Mouse (Mus musculus) testis, adult 2 months (tissue): ENCODE measurements at regions not wholly inside any gene's neighbourhood (a gene's known extent, or its start where the extent isn't known, plus 50 kb on each side); places are given as distances from the start of the nearest gene placed in this dataset.

Experiments used
- H3K27ac ChIP-seq: fragments of 200-500 bp; 2 replicates; pipeline ENCODE4 v1.5.1; 2012; ENCODE audit warnings: low read depth, low read length; ENCODE audit not compliant: control insufficient read depth, insufficient read depth
- H3K27me3 ChIP-seq: fragments of 200-500 bp; 2 replicates; pipeline ENCODE4 v1.6.1; 2012; ENCODE audit warnings: mild to moderate bottlenecking, low read length, moderate library complexity; ENCODE audit not compliant: control insufficient read depth, insufficient read depth
- H3K36me3 ChIP-seq: fragments of 200-500 bp; 2 replicates; pipeline ENCODE4 v1.6.1; 2012; ENCODE audit warnings: mild to moderate bottlenecking, low read length; ENCODE audit not compliant: control insufficient read depth, insufficient read depth
- H3K4me1 ChIP-seq: fragments of 200-500 bp; 2 replicates; pipeline ENCODE4 v1.6.1; 2012; ENCODE audit warnings: low read length; ENCODE audit not compliant: control insufficient read depth, insufficient read depth
- H3K4me3 ChIP-seq: fragments of 200-500 bp; 2 replicates; pipeline ENCODE4 v1.5.1; 2012; ENCODE audit warnings: low read depth, mild to moderate bottlenecking, low read length, moderate library complexity, mixed read lengths; ENCODE audit not compliant: control insufficient read depth
- CTCF ChIP-seq: fragments of 200-500 bp; IDR thresholded peaks from 2 replicates; pipeline ENCODE4 v1.5.1; 2012; ENCODE audit warnings: low read depth, mild to moderate bottlenecking, inconsistent platforms, low read length, moderate library complexity; ENCODE audit not compliant: control insufficient read depth, insufficient read depth, insufficient replicate concordance
- POLR2A ChIP-seq: fragments of 200-500 bp; IDR thresholded peaks from 2 replicates; pipeline ENCODE4 v1.6.1; 2012; ENCODE audit warnings: low read depth, mild to moderate bottlenecking, inconsistent platforms, low read length, moderate library complexity; ENCODE audit not compliant: control insufficient read depth

DNA sequence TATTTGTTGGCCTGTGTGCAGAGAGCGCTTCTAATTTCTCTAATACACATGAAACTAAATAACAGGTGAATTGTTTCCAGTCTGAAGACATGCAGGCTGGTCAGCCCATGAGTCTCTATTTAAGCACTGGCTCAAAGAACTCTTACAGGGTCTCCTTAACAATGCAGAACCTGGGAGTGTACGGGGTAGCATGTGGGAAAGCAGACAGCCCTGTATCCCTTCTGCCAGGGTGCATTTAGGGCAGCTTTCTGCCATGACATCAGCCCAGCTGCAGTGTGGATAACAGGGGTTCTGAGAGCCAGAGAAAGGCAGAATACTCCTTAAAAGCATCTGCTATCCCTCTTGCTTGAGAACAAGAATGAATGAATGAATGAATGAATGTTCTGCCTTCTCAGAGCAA lies 164.7 kb downstream of the Grb14 start:
- Histone ChIP-seq H3K4me1 (no peaks in the 10 kb centered on the region), H3K36me3 (no peaks in the 10 kb centered on the region), H3K4me3 (no peak overlapping the region), H3K27me3 (no peaks in the 10 kb centered on the region), H3K27ac (no peak overlapping the region)
- TF ChIP-seq POLR2A (no peak), CTCF (no peak)

DNA sequence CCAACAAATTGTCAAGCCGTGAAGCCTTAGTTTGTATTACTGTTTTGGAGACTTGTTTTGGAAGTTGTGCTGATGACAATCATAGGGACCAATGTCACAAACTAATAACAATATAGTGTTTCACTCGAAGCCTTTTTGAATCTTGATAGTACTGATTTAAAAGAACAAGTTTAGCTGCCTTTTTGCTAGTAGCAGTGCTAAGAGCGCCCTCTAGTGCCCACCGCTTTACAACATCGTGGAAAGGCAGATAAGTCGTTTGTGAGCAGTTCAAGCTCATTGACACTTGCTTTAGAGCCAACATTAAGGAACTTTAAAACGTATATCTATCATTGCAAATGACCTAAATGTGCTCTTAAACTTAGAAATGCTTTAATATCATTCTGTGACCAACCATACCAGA lies 170.9 kb downstream of the Grb14 start:
- H3K4me1 ChIP-seq, result no peaks in the 10 kb centered on the region
- H3K27me3 ChIP-seq, result no peaks in the 10 kb centered on the region
- H3K36me3 ChIP-seq, result no peaks in the 10 kb centered on the region
- peak; percentile 36; the same call in 1 of the 2 replicates for TF ChIP-seq CTCF
- no peak for TF ChIP-seq POLR2A
- H3K4me3 ChIP-seq, result no peak overlapping the region
- no peak overlapping the region for H3K27ac ChIP-seq

DNA sequence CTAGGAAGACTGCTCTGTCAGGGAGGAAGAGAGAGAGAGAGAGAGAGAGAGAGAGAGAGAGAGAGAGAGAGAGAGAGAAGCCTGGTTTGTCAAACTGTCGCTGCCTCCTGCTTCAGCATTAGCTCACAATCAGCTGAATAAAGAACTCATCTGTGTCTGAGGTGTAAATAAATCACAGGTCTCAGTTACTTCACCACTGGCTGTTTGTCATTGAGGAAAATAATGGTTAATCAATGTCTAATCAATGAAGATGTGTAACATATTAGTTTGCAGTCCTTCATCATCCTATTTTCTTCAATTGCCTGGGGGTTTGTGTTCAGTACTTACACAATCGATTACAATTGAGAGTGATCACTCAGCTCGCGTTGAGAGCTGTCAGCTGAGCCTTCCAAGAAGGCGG lies 171.9 kb downstream of the Grb14 start:
- no peak for TF ChIP-seq POLR2A
- TF ChIP-seq CTCF, result no peak
- no peak overlapping the region for H3K4me3 ChIP-seq
- no peaks in the 10 kb centered on the region for H3K4me1 ChIP-seq
- no peaks in the 10 kb centered on the region for H3K27me3 ChIP-seq
- no peak overlapping the region for H3K27ac ChIP-seq
- no peaks in the 10 kb centered on the region for H3K36me3 ChIP-seq

DNA sequence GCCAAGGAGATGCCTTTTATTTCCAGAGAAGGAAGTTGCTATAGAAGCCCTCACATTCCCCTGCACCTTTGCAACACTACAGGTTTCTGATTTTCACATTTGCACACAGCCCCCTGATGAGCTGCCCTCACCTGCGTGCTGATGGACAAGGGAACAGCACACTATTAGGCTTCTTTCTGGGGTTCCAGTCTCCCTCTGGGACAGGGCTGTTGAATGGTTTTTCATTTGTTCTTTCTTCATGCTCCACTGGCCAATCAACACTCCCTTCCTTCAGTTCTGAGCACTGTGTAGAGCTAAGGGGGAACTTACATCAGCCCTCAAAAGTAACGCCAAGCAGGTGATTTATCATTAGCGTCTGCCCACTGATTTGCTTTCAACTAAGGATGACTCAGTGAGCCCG lies 173.7 kb downstream of the Grb14 start:
- TF ChIP-seq POLR2A (no peak), CTCF (no peak)
- Histone ChIP-seq H3K4me3 (no peak overlapping the region), H3K36me3 (no peaks in the 10 kb centered on the region), H3K27ac (no peak overlapping the region), H3K27me3 (no peaks in the 10 kb centered on the region), H3K4me1 (no peaks in the 10 kb centered on the region)

DNA sequence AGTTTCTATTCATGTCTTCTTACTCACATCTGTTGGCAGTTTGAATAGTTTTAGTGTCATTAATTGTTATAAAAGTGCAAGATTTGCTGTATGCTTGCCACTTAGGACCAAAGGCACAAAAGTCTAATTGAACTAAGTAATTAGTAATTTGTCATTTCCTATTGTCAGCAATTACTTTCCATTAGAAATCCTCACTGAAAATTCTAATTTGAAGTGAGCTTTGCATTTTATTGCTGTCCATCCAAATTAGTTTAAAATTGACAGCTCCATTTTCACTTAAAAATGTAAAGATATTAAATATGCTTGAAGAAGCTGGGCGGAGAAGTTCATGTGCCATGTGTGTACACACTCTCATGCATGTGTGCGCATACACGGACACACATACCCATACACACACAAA lies 174.1 kb downstream of the Grb14 start:
- no peaks in the 10 kb centered on the region for H3K27me3 ChIP-seq

DNA sequence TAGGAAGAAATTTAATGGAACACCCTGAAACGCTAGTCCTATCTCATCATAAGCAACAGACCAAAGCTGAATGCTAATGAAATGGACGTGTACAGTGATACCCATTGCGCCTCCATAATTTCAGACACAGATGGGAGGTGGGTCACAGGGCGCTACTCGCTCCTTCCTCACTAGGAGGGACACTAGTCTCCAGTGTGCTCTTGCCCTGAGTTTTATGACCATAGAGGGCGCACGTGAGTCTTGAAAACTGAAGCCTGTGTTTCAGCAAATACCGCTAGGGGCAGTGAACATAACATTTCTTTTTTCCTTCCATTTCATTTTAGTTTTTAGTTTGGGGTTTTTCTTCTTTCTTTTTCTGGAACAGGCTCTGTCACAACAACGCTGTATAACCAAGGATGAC lies 200.3 kb downstream of the Grb14 start:
- H3K27ac ChIP-seq, result no peak overlapping the region
- no peaks in the 10 kb centered on the region for H3K27me3 ChIP-seq
- TF ChIP-seq CTCF (peak; percentile 41; the same call in 1 of the 2 replicates), POLR2A (no peak)

More for the DNA sequence above, 174.1 kb downstream of the Grb14 start:
- TF ChIP-seq POLR2A, result no peak
- TF ChIP-seq CTCF, result no peak
- Histone ChIP-seq H3K4me3 (no peak overlapping the region), H3K27ac (no peak overlapping the region), H3K4me1 (no peaks in the 10 kb centered on the region), H3K36me3 (no peaks in the 10 kb centered on the region)

DNA sequence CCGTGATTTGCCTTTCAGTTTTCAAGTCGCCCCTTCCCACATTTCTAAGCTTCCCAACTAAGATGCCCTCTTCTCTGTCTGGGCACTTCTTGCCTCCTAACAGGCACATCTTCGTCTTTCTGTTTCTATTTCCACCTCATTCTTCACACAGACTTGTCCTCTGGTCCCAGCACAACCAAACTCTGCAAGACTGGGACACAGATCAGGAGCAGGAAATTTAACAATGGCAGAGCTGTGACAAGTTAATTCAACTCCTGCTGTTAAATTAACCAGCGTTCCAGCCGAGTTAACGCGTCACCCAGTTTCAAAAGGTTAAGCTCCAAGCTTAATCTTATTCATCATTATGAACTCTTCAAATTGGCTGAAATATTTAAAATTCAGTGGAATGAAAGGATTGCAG lies 200.9 kb downstream of the Grb14 start:
- no peak for TF ChIP-seq POLR2A
- TF ChIP-seq CTCF, result no peak
- Histone ChIP-seq H3K36me3 (no peaks in the 10 kb centered on the region), H3K27me3 (no peaks in the 10 kb centered on the region)

More for the DNA sequence above, 200.3 kb downstream of the Grb14 start:
- Histone ChIP-seq H3K4me3 (no peak overlapping the region), H3K36me3 (no peaks in the 10 kb centered on the region), H3K4me1 (no peaks in the 10 kb centered on the region)

DNA sequence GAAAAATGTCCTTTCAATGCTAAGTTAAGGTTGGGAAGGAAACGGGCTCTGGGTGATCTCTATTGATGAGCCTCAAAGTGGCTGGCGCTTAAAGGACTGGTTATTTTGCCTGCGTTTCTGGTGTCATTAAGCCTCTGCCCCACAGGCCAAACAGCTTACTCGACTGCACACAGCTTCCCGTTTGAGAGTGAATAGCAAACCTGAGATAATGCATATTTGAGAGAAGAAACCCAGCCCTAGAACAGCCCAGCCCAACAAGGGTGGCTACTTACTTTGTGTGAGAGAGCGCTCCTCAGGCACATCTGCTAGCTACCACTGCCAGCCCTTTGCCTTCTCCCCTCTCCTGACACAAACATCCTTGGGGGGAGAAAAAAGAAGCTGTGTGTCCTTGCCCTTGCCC lies 201.7 kb downstream of the Grb14 start:
- Histone ChIP-seq H3K4me1 (no peaks in the 10 kb centered on the region), H3K27ac (no peak overlapping the region), H3K4me3 (no peak overlapping the region), H3K36me3 (no peaks in the 10 kb centered on the region), H3K27me3 (no peaks in the 10 kb centered on the region)
- TF ChIP-seq POLR2A (no peak), CTCF (no peak)

More for the DNA sequence above, 200.9 kb downstream of the Grb14 start:
- Histone ChIP-seq H3K27ac (no peak overlapping the region), H3K4me3 (no peak overlapping the region), H3K4me1 (no peaks in the 10 kb centered on the region)
